Mouse (Mus musculus): ENCODE measurements around the gene Ctsf.

- TF ChIP-seq CTCF (IDR thresholded peaks at IDR 0.05; ENCODE audit: extremely low read depth, insufficient read length, insufficient replicate concordance, low read depth, low read length) (no peak), POLR2A (IDR thresholded peaks at IDR 0.05; ENCODE audit: low read depth, low read length) (no peak)
Observed at GRCm38 (mm10) chr19:4855470-4855820, 515 bp downstream of the Ctsf start.
